Mouse (Mus musculus) embryo, embryonic 10.5 days (tissue): Measurements from ENCODE around the gene 1700013G24Rik.

Experiments used
- DNase-seq: peaks from one replicate; pipeline ENCODE4 v3.0.0-alpha.2; 2015; ENCODE audit warnings: low spot score

The 1700013G24Rik gene

DNA sequence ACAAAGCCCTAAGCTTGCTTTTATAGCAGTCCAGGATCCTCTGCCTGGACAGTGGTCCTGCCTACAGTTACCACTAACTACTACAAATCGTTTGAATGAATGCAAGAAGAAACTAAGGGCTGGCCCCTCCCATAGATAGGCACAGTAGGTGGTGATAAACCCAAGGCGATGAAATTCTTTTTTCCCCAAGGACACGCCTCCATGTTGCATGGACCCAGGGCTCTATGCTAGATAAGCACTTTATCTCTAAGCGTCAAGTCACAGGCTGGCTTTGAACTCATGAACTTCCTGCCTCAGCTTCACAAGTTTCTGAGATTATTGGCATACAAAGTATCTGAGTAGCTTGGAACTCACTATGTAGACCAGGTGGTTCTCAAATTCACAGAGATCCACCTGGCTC, 4.2 kb downstream of the 1700013G24Rik start:
- DNase-seq, result no peak

- DNase-seq, result no peak
Measured at GRCm38 (mm10) chr4:137458310-137458709, 5.2 kb downstream of the 1700013G24Rik start.

GRCm38 (mm10) chr4:137458861-137459260, 5.8 kb downstream of the 1700013G24Rik start:
- no peak for DNase-seq

DNA sequence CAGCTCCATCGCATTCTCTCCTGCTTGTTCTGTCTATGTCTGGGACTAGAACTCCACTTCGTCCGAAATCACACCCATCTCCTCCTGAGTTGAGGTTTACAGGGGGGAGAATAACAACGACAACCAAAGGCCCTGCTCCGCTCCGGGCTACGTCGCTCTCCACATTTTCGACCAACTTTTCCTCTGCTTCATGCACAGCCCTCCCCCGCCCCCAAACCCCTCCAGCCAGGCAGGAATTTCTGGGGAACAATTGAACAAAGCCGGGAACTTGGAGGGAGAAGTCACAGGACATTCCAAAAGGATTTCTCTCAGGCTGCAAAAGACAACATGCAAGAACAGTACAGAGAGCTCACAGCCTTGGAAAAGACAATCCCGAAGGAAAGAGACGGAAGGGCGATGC, 7.6 kb downstream of the 1700013G24Rik start:
- no peak for DNase-seq

DNA sequence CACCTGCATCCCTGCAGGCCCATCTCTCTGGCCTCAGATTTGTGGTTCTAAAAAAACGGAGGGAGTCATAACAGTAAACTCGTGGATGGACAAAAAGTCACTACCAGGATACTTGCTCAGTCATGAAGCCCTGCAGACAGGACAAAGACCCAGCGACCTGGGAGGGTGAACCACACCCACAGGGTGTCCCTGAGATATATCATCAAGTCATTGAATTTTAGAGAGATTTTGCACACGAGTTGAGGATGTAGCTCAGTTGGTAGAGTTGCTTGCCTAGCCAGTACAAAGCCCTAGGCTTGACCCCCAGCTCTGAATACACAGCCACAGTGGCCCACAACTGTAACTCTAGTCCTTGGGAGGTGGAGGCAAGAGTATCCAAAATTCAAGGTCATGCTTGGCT, 8.1 kb downstream of the 1700013G24Rik start:
- DNase-seq, result no peak

GRCm38 (mm10) chr4:137461981-137462690, 9.1 kb downstream of the 1700013G24Rik start:
- no peak for DNase-seq

- DNase-seq, result no peak
Measured at GRCm38 (mm10) chr4:137465125-137465787, 12.2 kb downstream of the 1700013G24Rik start.

GRCm38 (mm10) chr4:137466991-137467390, 13.9 kb downstream of the 1700013G24Rik start:
- no peak for DNase-seq

GRCm38 (mm10) chr4:137467525-137467924, 14.4 kb downstream of the 1700013G24Rik start:
- no peak for DNase-seq

GRCm38 (mm10) chr4:137468260-137469080, 15.4 kb downstream of the 1700013G24Rik start, which contains the start of gene Hspg2:
Gene Hspg2, plus strand, starts transcription at chr4:137468769.
- peak; percentile 99 for DNase-seq

GRCm38 (mm10) chr4:137469081-137469844, 16.2 kb downstream of the 1700013G24Rik start:
- peak; percentile 61 for DNase-seq

DNA sequence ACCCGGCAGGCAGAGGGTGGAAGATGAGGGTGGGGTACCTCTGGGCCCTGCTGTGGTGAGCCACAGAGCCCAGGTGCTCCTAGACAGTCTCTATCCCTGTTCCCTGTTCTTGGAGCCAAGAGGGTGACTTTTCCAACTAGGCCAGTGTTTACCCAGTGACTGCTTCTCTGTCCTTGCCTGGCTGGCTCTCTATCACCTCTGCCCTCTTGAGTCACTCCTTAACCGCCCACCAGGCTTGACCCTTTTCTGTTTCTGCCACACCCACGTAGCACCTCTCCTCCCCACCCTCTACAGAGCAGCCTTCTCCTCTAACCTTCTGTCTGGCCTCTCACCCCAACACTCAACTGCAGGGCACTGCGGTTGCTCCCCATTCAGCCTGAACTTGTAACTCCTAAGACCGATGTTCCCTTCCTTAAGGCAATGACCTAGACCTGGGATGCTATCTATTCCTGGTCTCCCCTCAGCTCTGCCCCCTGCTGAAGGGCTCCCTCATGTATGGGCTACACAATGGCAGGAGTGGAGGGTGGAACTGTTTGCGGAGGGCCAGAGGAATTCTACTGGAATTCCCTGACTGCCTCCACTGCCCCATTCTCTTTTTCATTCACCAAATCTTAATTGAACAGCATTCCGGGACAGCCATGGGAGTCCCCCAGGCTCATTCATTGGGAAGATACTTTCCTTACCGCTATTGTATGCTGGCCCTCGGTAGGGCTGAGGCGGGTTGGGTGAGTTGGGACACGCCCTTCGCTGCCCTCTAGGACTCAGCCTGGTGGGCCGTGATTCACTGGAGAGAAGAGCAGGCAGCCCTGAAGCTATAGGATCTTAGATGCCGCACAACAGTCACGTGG, 17.0 kb downstream of the 1700013G24Rik start:
- DNase-seq, result no peak

DNA sequence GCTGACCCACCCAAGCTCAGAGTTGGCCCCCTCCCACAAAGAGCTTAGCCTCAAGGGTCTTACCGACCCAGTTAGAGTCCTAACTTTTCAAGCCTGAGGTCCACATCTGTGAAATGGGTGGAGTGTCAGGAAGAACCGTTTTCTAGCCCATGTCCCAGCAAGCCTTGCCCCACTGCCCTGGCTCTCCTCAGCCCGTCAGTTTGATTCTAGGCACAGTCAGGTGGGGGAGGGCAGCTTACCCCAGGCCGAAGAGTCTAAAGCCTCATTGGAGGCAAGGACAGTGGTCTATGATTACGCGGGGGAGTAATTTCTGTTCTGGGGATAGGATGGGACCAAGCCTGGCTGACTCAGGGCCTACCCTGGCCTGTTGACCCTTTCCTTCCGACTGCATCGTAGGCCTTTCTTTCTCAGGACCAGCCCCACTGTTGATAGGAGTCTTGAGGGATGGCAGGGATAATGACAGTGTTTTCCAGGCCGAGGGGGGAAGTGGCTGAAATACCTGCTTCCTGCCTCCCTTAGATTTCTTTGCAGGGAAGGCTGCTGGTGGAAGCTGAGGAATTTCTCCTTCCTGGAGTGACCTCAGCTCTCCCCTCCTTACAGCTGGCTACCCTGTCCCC, 17.7 kb downstream of the 1700013G24Rik start:
- DNase-seq, result no peak

GRCm38 (mm10) chr4:137471326-137471725, 18.2 kb downstream of the 1700013G24Rik start:
- no peak for DNase-seq

DNA sequence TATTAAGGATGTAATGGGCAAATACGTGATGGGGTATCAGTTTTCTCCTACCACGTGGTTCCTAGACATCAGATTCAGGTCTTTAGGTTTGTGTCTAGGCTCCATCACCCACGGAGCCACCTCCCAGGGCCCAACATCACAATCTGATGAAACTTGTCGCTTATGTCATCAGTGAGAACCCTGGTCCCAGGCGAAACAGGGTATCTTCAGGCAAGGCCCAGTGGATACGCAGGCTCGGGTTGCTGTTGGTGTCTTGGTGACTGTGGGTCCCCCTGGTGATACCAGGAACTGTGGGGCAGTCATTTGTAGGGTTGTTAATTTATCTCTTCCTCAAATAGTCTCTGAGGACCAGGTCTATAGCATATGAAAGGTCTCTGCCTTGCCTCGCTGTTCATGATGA, 20.2 kb downstream of the 1700013G24Rik start:
- no peak for DNase-seq

- DNase-seq, result no peak
Measured at GRCm38 (mm10) chr4:137473701-137474388, 20.8 kb downstream of the 1700013G24Rik start.

DNA sequence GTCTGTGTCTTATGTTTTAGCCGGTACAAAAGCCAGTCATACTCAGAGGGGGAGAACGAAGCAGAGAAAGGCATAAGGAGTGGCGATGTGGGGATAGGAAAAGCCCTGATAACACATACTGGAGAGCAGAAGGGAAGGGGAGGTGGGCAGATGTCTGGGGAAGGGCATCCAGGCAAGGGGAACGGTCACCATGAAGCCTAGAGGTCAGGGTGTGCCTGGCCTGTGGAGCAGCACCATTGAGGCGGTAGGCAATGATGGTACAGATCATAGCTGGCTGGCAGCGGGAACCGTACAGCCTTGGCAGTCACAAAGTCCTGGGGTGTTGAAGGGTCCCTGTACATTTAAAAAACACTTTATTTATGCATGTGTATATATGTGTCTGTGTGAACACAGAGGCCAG, 21.6 kb downstream of the 1700013G24Rik start:
- DNase-seq, result no peak

DNA sequence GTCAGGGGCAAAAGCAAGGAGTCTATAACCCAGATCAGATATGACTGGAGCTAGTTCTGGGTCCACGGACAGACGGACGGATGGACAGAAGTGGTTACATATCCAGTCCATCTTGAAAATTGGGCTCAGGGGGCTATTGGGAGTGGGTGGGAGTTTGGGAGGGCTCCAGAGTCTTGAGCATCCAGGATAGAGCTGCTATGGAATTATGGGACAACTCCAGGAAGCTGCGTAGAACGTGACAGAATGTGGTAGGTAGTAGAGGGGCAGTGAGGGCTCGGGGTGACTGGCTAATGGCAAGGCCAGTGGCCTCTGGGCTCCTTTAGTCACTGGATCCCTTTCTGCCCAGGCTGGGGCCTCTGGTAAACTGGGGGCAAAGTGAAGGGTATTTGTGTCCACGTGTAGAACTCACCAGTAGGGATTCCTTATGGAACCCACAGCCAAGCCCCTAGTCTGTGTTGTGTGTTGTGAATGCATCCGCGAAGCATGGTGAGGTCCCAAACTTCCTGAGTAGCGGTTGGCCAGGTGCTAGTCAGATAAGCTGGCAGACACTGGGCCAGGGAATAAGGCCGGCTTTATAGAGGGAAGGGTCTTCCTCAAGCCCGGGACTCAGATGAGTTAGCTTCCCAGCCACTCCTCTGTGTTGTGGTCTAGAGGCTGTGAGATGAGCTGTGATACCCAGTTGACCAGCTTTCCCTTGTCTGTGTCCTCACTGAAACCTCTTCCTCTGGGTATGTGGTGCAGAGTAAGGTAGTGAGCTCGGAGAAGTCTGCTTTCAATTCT, 22.4 kb downstream of the 1700013G24Rik start:
- DNase-seq, result no peak
